Mouse (Mus musculus) bone marrow, adult 2 months (tissue): ENCODE measurements at regions not wholly inside any gene's neighbourhood (a gene's known extent, or its start where the extent isn't known, plus 50 kb on each side); places are given as distances from the start of the nearest gene placed in this dataset.

Experiments used
- CTCF ChIP-seq: fragments of 200-500 bp; IDR thresholded peaks from 2 replicates; pipeline ENCODE4 v1.5.1; 2011; ENCODE audit warnings: low read length, control low read depth; ENCODE audit not compliant: control insufficient read depth, insufficient read depth
- POLR2A ChIP-seq: fragments of 200-500 bp; IDR thresholded peaks from 2 replicates; pipeline ENCODE4 v1.6.1; 2011; ENCODE audit warnings: low read depth, mild to moderate bottlenecking, control low read depth, low read length, borderline replicate concordance; ENCODE audit not compliant: control insufficient read depth

DNA sequence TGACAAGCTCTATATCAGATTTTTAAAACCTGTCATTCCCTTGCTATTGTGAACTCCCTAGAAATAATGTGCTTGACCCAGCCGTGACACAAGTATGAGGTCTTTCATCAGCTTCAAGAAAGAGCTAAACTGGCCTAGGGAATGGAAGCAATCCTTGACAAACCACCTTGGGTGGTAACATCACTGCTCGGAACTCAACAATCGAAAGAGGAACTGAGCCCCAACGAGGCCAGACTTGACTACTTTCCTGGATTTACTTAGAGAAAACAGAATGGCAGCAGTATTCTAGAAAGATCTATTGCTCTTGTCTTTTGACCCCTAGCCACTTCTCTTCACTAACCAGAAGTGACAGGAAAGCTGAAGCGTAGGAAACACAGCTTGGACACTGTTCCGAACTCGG lies 191.2 kb upstream of the Klf3 start:
- TF ChIP-seq CTCF: no peak
- no peak for TF ChIP-seq POLR2A
